Mouse (Mus musculus) kidney, embryonic 14.5 days (tissue): ENCODE measurements around the gene Mvp. TPM values are rescaled to one million over a fixed set of nuclear protein-coding genes. Genes with fewer than 3 reads are reported as not detected.

ENCODE experiments used
- ATAC-seq: fragments of 200-750 bp; cut with Nextera tagmentation; 2 replicates; pipeline ENCODE4 v1.8.0; 2017; ENCODE audit warnings: moderate number of reproducible peaks, mild to moderate bottlenecking, moderate TSS enrichment, moderate library complexity; ENCODE audit not compliant: low FRiP score, low TSS enrichment
- H3K27ac ChIP-seq: fragments of 300-500 bp; sonication (generic); 2 replicates; pipeline ENCODE4 v1.5.1; 2014; ENCODE audit warnings: low read depth, mild to moderate bottlenecking, low read length, moderate library complexity, mixed read lengths
- H3K27me3 ChIP-seq: fragments of 300-500 bp; sonication (generic); 2 replicates; pipeline ENCODE4 v1.6.1; 2014; ENCODE audit warnings: mild to moderate bottlenecking, low read length; ENCODE audit not compliant: control insufficient read depth, insufficient read depth
- H3K36me3 ChIP-seq: fragments of 300-500 bp; sonication (generic); 2 replicates; pipeline ENCODE4 v1.6.1; 2014; ENCODE audit warnings: low read length, mixed read lengths; ENCODE audit not compliant: control insufficient read depth, insufficient read depth
- H3K4me1 ChIP-seq: fragments of 300-500 bp; sonication (generic); 2 replicates; pipeline ENCODE4 v1.6.1; 2014; ENCODE audit warnings: low read length, mixed read lengths; ENCODE audit not compliant: control insufficient read depth, insufficient read depth
- H3K4me2 ChIP-seq: fragments of 300-500 bp; sonication (generic); replicated peaks from 2 replicates; pipeline ENCODE4 v1.6.1; 2014; ENCODE audit warnings: low read depth, mild to moderate bottlenecking, low read length
- H3K4me3 ChIP-seq: fragments of 300-500 bp; sonication (generic); 2 replicates; pipeline ENCODE4 v1.5.1; 2014; ENCODE audit warnings: mild to moderate bottlenecking, low read length
- H3K9ac ChIP-seq: fragments of 300-500 bp; sonication (generic); 2 replicates; pipeline ENCODE4 v1.6.1; 2014; ENCODE audit warnings: low read depth, mild to moderate bottlenecking, low read length, moderate library complexity
- H3K9me3 ChIP-seq: fragments of 300-500 bp; sonication (generic); 2 replicates; pipeline ENCODE4 v1.6.1; 2016; ENCODE audit warnings: low read length; ENCODE audit not compliant: control insufficient read depth
- WGBS: fragments of 180-500 bp; shearing (Covaris S2); extraction: QIAGEN DNeasy Blood & Tissue Kit; methylation state at CpG from one replicate; pipeline ENCODE4 v1.1.7; 2014; 5-methylcytosine and 5-hydroxymethylcytosine counted together
- microRNA-seq: library from miRNA; unstranded; fragments of <30 nt; microRNA quantifications from one replicate; pipeline ENCODE4, GENCODE M21; 2016
- polyA plus RNA-seq: library from polyadenylated mRNA; unstranded; fragments of >200 nt; fragmentation: Nextera tagmentation; extraction: Ambion mirVana; gene quantifications from 2 replicates; pipeline ENCODE4 v1.2.1, GENCODE M21; 2014

Mvp gene
- polyA plus RNA-seq, 1 experiment from 2014 or later: 9.7 TPM

GRCm38 (mm10) chr7:126941171-126941570 lies 73.2 kb downstream of the Mvp start:
- ATAC-seq: no peak
- H3K4me1 ChIP-seq: no peaks in the 10 kb centered on the region
- H3K9me3 ChIP-seq: no peaks in the 10 kb centered on the region
- no peak overlapping the region for H3K9ac ChIP-seq
- no peak overlapping the region for H3K4me3 ChIP-seq
- WGBS: 43% methylated on average over 6 of the region's 6 CpGs
- peaks cover 31% of the 10 kb centered on the region for H3K36me3 ChIP-seq
- no peak overlapping the region for H3K27ac ChIP-seq
- H3K27me3 ChIP-seq: no peaks in the 10 kb centered on the region
- H3K4me2 ChIP-seq: no peak overlapping the region

Small RNAs within 50 kb of the gene (microRNA-seq; reads per million reads assigned to microRNA genes)
- gene Gm44343: not detected

Other genes starting within 250 kb of the Mvp start
- gene Gdpd3, start 248.3 kb downstream of the Mvp start, polyA plus RNA-seq: 2.0 and 2.6 TPM in 2 replicates
- gene Ypel3, start 237.7 kb downstream of the Mvp start, polyA plus RNA-seq: 87.5 and 94.5 TPM in 2 replicates
- gene Tbx6, start 233.1 kb downstream of the Mvp start, polyA plus RNA-seq: 0.24 and 0.36 TPM in 2 replicates
- gene Ppp4c, start 222.1 kb downstream of the Mvp start, polyA plus RNA-seq: 294 and 371 TPM in 2 replicates
- gene Fam57b, start 217.0 kb downstream of the Mvp start, polyA plus RNA-seq: 0.15 TPM in 1 of 2 replicates, not detected in the other
- not detected in 2 replicates for gene 4930451I11Rik, start 183.0 kb downstream of the Mvp start, polyA plus RNA-seq
- gene Doc2a, start 167.2 kb downstream of the Mvp start, polyA plus RNA-seq: 7.2 and 8.8 TPM in 2 replicates
- gene Hirip3, start 152.6 kb downstream of the Mvp start, polyA plus RNA-seq: 22.8 and 23.5 TPM in 2 replicates
- gene Ino80e, start 152.2 kb downstream of the Mvp start, polyA plus RNA-seq: 92.4 and 94.0 TPM in 2 replicates
- gene Taok2, start 129.9 kb downstream of the Mvp start, polyA plus RNA-seq: 24.9 and 29.2 TPM in 2 replicates
- gene Tmem219, start 91.7 kb downstream of the Mvp start, polyA plus RNA-seq: 27.4 and 30.5 TPM in 2 replicates
- 13.1 and 19.4 TPM in 2 replicates for gene Kctd13, start 85.7 kb downstream of the Mvp start, polyA plus RNA-seq
- gene Asphd1, start 65.0 kb downstream of the Mvp start, polyA plus RNA-seq: 0.16 and 0.34 TPM in 2 replicates
- gene Sez6l2, start 64.1 kb downstream of the Mvp start, polyA plus RNA-seq: 1.1 and 1.7 TPM in 2 replicates
- gene Cdipt, start 38.7 kb downstream of the Mvp start, polyA plus RNA-seq: 77.4 and 89.1 TPM in 2 replicates
- 1.3 and 2.5 TPM in 2 replicates for gene Cdiptos, start 38.5 kb downstream of the Mvp start, polyA plus RNA-seq
- 0.31 and 0.38 TPM in 2 replicates for gene Pagr1b, start 1.9 kb upstream of the Mvp start, polyA plus RNA-seq
- 41.3 and 89.2 TPM in 2 replicates for gene Pagr1a, start 2.7 kb upstream of the Mvp start, polyA plus RNA-seq
- gene Gm42742, start 6.5 kb upstream of the Mvp start, polyA plus RNA-seq: 21.8 and 65.4 TPM in 2 replicates
- 4.1 and 9.6 TPM in 2 replicates for gene Prrt2, start 6.6 kb upstream of the Mvp start, polyA plus RNA-seq
- 73.1 and 77.6 TPM in 2 replicates for gene Maz, start 12.4 kb upstream of the Mvp start, polyA plus RNA-seq
- gene Kif22, start 27.9 kb upstream of the Mvp start, polyA plus RNA-seq: 129 and 151 TPM in 2 replicates
- gene Zg16, start 72.7 kb upstream of the Mvp start, polyA plus RNA-seq: not detected in 2 replicates
- gene AI467606, start 76.7 kb upstream of the Mvp start, polyA plus RNA-seq: 3.5 TPM in 2 replicates
- 8.9 and 13.0 TPM in 2 replicates for gene Qprt, start 107.6 kb upstream of the Mvp start, polyA plus RNA-seq
- gene Spn, start 123.2 kb upstream of the Mvp start, polyA plus RNA-seq: 0.14 and 0.26 TPM in 2 replicates
- 41.0 and 57.6 TPM in 2 replicates for gene Cd2bp2, start 181.4 kb upstream of the Mvp start, polyA plus RNA-seq
- 13.5 and 19.7 TPM in 2 replicates for gene Tbc1d10b, start 193.8 kb upstream of the Mvp start, polyA plus RNA-seq
- gene Mylpf, start 194.3 kb upstream of the Mvp start, polyA plus RNA-seq: 10.3 and 11.2 TPM in 2 replicates
- gene Zfp553, start 218.4 kb upstream of the Mvp start, polyA plus RNA-seq: 23.0 and 26.2 TPM in 2 replicates
- 18.5 and 21.6 TPM in 2 replicates for gene Sept1, start 218.5 kb upstream of the Mvp start, polyA plus RNA-seq
- 59.3 and 94.9 TPM in 2 replicates for gene Zfp771, start 229.7 kb upstream of the Mvp start, polyA plus RNA-seq
- gene Dctpp1, start 246.1 kb upstream of the Mvp start, polyA plus RNA-seq: 252 and 290 TPM in 2 replicates